Mouse (Mus musculus) bone marrow macrophage, adult 2 months (primary cell): ENCODE data around the gene Pxk.

ENCODE experiments used
- CTCF ChIP-seq: IDR thresholded peaks from 2 replicates; pipeline ENCODE4 v1.5.1; 2012; ENCODE audit warnings: low read depth, mild to moderate bottlenecking, low read length, moderate library complexity
- POLR2A ChIP-seq: IDR thresholded peaks from 2 replicates; pipeline ENCODE4 v1.6.1; 2012; ENCODE audit warnings: mild to moderate bottlenecking, low read depth, low read length, borderline replicate concordance

DNA sequence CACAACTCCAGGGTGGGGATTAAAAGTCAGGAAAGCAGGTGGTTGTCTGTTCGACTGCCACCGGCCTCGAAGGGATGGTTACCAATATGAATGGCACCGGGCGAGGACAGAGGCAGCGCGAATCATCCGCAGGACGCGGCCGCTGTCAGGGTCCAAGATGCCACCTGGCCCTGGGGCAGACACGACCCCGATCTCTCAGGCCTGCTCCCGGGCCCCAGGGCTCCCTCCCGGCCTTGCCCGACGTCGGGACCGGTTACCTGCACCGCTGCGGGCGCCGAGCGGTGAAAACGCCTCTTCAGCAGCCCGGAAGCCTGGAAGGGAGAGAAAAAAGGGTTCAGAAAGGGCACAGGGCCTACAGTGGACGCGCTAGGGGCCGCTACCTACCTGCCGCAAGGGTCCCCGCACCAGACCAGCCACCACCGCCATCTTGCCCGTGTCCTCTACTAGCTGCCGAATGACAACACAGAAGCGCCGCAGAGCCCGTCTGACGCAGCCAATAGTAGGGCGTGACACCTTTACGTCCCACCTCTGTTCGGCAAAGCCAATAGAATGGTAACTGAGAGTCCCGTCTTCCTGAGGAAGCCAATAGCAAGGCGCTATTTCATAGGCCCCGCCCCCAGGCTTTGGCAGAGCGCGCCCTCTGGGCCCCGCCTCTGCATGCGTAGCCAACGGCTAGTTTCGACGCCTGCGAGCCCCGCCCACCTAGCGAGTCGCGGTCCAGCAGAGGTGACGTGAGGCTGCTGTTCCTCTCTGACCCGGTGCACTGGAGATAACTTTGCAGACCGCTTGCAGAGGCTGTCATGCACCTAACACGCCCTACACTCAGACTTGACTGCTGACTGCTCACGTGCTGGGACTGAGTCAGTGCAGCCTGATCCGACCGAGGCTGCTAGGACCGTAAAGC is 74.7 kb downstream of the Pxk start, which contains the start of gene Pdhb:
- TF ChIP-seq POLR2A (no peak), CTCF (no peak)
